Mouse (Mus musculus) C2C12 (cell line): ENCODE results near the gene Bcl2l15. TPM values are rescaled to one million over a fixed set of nuclear protein-coding genes. Genes with fewer than 3 reads are reported as not detected.

ENCODE experiments used
- H3K27me3 ChIP-seq: one replicate; pipeline ENCODE4 v1.6.1; 2011; ENCODE audit not compliant: control insufficient read depth, insufficient read depth, insufficient read length
- H3K36me3 ChIP-seq: one replicate; pipeline ENCODE4 v1.6.1; 2011; ENCODE audit not compliant: control insufficient read depth, insufficient read depth
- H3K4me3 ChIP-seq: one replicate; pipeline ENCODE4 v1.5.1; 2011; ENCODE audit warnings: mild to moderate bottlenecking, control low read depth; ENCODE audit not compliant: poor library complexity, insufficient read depth, severe bottlenecking
- H3K79me2 ChIP-seq: one replicate; pipeline ENCODE4 v1.6.1; 2011; ENCODE audit not compliant: control insufficient read depth, insufficient read depth
- H3K79me3 ChIP-seq: one replicate; pipeline ENCODE4 v1.6.1; 2011; ENCODE audit warnings: low read depth, control low read depth
- H3ac ChIP-seq: one replicate; pipeline ENCODE3; 2011; ENCODE audit warnings: low read depth; ENCODE audit not compliant: control insufficient read depth, insufficient read length
- CEBPB ChIP-seq: IDR thresholded peaks from one replicate; pipeline ENCODE4 v1.6.1; 2011; ENCODE audit warnings: low read depth, mild to moderate bottlenecking, control low read depth, moderate library complexity
- CTCF ChIP-seq: IDR thresholded peaks from one replicate; pipeline ENCODE4 v1.5.1; 2011; ENCODE audit not compliant: control insufficient read depth, insufficient read depth, insufficient read length
- FOSL1 ChIP-seq: IDR thresholded peaks from one replicate; pipeline ENCODE4 v1.8.0; 2011; ENCODE audit warnings: mild to moderate bottlenecking, low read length; ENCODE audit not compliant: poor library complexity, insufficient read depth, severe bottlenecking
- MAX ChIP-seq: IDR thresholded peaks from one replicate; pipeline ENCODE4 v1.6.1; 2011; ENCODE audit warnings: mild to moderate bottlenecking, control low read depth
- MYOD1 ChIP-seq: IDR thresholded peaks from one replicate; pipeline ENCODE4 v1.6.1; 2011; ENCODE audit warnings: low read depth; ENCODE audit not compliant: control insufficient read depth, insufficient read length
- MYOG ChIP-seq: IDR thresholded peaks from one replicate; pipeline ENCODE4 v1.6.1; 2011; ENCODE audit not compliant: control insufficient read depth, insufficient read length; ENCODE audit errors: extremely low read depth
- USF1 ChIP-seq: IDR thresholded peaks from one replicate; pipeline ENCODE4 v1.6.1; 2011; ENCODE audit warnings: low read depth, mild to moderate bottlenecking, control low read depth, moderate library complexity
- polyA plus RNA-seq: library from polyadenylated mRNA; unstranded; fragments of >200 nt; fragmentation: generic; extraction: Trizol; gene quantifications from one replicate; pipeline ENCODE4 v1.2.1, GENCODE M21; 2012; ENCODE audit warnings: missing spikeins

Bcl2l15 gene
- polyA plus RNA-seq, 1 experiment: 0.37 TPM

GRCm38 (mm10) chr3:103850644-103851363 lies 18.4 kb downstream of the Bcl2l15 start:
- H3K79me2 ChIP-seq: no peaks in the 10 kb centered on the region
- H3K27me3 ChIP-seq: no peaks in the 10 kb centered on the region
- H3K36me3 ChIP-seq: no peaks in the 10 kb centered on the region
- TF ChIP-seq FOSL1 (no peak), USF1 (no peak), CEBPB (no peak), MYOG (no peak), MYOD1 (no peak), CTCF (no peak), MAX (no peak)
- no peak overlapping the region for H3ac ChIP-seq
- H3K4me3 ChIP-seq: no peak overlapping the region
- no peaks in the 10 kb centered on the region for H3K79me3 ChIP-seq

- H3ac ChIP-seq: no peak overlapping the region
- no peak for TF ChIP-seq CTCF
- no peak for TF ChIP-seq MYOD1
- no peak for TF ChIP-seq CEBPB
- TF ChIP-seq MAX: no peak
- TF ChIP-seq FOSL1: no peak
- TF ChIP-seq USF1: no peak
- no peak for TF ChIP-seq MYOG
- H3K27me3 ChIP-seq: no peaks in the 10 kb centered on the region
- no peaks in the 10 kb centered on the region for H3K79me2 ChIP-seq
- H3K79me3 ChIP-seq: no peaks in the 10 kb centered on the region
- no peaks in the 10 kb centered on the region for H3K36me3 ChIP-seq
- no peak overlapping the region for H3K4me3 ChIP-seq
Observed at GRCm38 (mm10) chr3:103851481-103851880, 19.1 kb downstream of the Bcl2l15 start.

GRCm38 (mm10) chr3:103851882-103852281 lies 19.5 kb downstream of the Bcl2l15 start:
- Histone ChIP-seq H3ac (no peak overlapping the region), H3K36me3 (no peaks in the 10 kb centered on the region), H3K79me3 (no peaks in the 10 kb centered on the region), H3K27me3 (no peaks in the 10 kb centered on the region), H3K79me2 (no peaks in the 10 kb centered on the region), H3K4me3 (no peak overlapping the region)
- TF ChIP-seq MYOG (no peak), FOSL1 (no peak), MAX (no peak), CEBPB (no peak), MYOD1 (no peak), CTCF (no peak), USF1 (no peak)

GRCm38 (mm10) chr3:103852565-103853299 lies 20.3 kb downstream of the Bcl2l15 start:
- no peak for TF ChIP-seq MYOG
- no peak for TF ChIP-seq CEBPB
- no peak for TF ChIP-seq USF1
- TF ChIP-seq MAX: no peak
- no peak for TF ChIP-seq FOSL1
- TF ChIP-seq CTCF: no peak
- TF ChIP-seq MYOD1: no peak
- Histone ChIP-seq H3K36me3 (no peaks in the 10 kb centered on the region), H3K79me2 (no peaks in the 10 kb centered on the region), H3K79me3 (no peaks in the 10 kb centered on the region), H3K4me3 (no peak overlapping the region), H3K27me3 (no peaks in the 10 kb centered on the region), H3ac (no peak overlapping the region)

GRCm38 (mm10) chr3:103853804-103854203 lies 21.4 kb downstream of the Bcl2l15 start:
- TF ChIP-seq MAX: no peak
- no peak for TF ChIP-seq FOSL1
- Histone ChIP-seq H3K36me3 (no peaks in the 10 kb centered on the region), H3K27me3 (no peaks in the 10 kb centered on the region), H3K79me3 (no peaks in the 10 kb centered on the region), H3K4me3 (no peak overlapping the region), H3K79me2 (no peaks in the 10 kb centered on the region), H3ac (no peak overlapping the region)
